Mouse (Mus musculus): Measurements from ENCODE around the gene Ccdc121. TPM values are rescaled to one million over a fixed set of nuclear protein-coding genes. Genes with fewer than 3 reads are reported as not detected.
A peak's percentile ranks its signal among the peaks of the same experiment; 100 is the strongest.

The Ccdc121 gene
- polyA plus RNA-seq (2016; fragmentation: Nextera tagmentation; extraction: Ambion mirVana) = 0.15 TPM in 1 of 2 replicates, not detected in the other

DNA sequence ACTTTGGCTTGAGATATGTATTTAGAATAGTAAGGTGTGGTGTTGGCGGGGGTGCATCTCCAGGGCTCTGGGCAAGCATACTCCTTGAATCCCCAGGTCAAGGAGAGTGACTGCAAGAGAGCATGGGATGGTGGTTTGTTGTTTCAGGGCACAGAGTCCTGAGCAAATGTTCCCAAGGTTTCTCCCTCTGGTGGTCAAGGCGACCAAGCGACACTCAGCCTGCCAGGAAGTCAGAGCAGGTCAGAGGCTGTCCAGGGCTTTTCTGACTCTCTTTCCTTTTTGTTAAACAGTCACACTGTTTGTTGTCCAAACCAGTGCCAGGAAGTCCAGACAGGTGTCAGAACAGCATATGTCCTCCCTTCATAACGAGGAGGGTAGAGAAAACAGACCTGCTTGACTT lies at the start of gene Ccdc121:
TSS of gene Ccdc121 (minus strand) at position 145 of the 400 bp plus-strand sequence.
- Histone ChIP-seq H3K9me3 (no peaks in the 10 kb centered on the region), H3K27me3 (no peaks in the 10 kb centered on the region), H3K36me3 (no peaks in the 10 kb centered on the region), H3K4me3 (replicated peaks) (no peak within 1 kb of the TSS), H3K27ac (no peak within 1 kb of the TSS), H3K4me2 (no peak within 1 kb of the TSS), H3K4me1 (replicated peaks) (peaks cover 4% of the 10 kb centered on the region; the same call in 1 of the 2 replicates), H3K9ac (replicated peaks) (no peak within 1 kb of the TSS)
- WGBS = 60% methylated on average over 4 of the region's 4 CpGs
- ATAC-seq (ENCODE audit: insufficient number of reproducible peaks, insufficient read depth, low FRiP score, low TSS enrichment, low read depth) = no peak

DNA sequence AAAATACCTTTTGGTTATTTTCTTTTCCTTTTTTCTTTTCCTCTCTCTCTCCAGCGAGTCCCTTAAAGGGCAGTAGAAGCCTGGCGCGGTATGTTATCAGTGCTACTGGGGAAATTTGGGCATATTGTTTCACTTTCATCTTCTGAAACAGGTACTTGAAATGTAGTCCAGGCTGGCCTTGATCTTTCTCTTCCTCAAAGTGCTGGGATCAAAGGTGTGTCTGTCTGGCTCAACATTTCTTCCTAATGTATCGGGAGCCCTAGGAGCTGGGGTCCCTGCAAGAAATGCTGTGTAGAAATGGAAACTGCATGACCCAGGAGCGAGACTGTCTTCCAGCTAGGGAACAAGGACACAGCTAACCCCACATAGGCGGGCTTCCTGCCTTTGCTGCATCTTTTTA lies 49.1 kb upstream of the Ccdc121 start:
- Histone ChIP-seq H3K9me3 (no peaks in the 10 kb centered on the region), H3K4me2 (no peak overlapping the region), H3K27ac (0 out of 2 replicates have a peak overlapping the region, but pooled peaks have one; percentile 4), H3K36me3 (no peaks in the 10 kb centered on the region), H3K9ac (replicated peaks) (no peak overlapping the region), H3K4me3 (replicated peaks) (no peak overlapping the region), H3K27me3 (0 out of 2 replicates have a peak, but pooled peaks cover 3% of the 10 kb centered on the region), H3K4me1 (replicated peaks) (peaks cover 36% of the 10 kb centered on the region)
- no peak for ATAC-seq (ENCODE audit: insufficient number of reproducible peaks, insufficient read depth, low FRiP score, low TSS enrichment, low read depth)
- WGBS = 57% methylated on average over 6 of the region's 6 CpGs

DNA sequence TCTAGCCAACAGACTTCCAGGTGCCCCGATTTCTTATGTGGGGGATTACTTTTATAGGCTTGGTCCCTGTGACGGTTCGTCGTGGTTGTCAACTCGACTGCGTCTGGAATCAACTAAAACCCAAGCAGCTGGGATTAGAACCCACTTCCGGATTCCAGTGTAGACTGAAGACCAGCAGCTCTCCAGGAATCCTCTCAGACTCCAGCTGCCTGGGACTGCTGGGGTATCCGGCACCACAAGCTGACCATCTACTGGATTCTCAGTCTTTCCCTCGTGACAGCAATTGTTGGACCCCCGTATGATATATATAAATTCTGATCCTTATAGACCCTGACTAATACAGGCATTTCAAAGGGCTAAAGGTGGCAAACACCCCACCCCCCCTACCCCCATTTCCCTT lies 48.4 kb upstream of the Ccdc121 start:
- Histone ChIP-seq H3K4me2 (peak overlapping the region; percentile 6; the same call in 1 of the 2 replicates), H3K4me3 (replicated peaks) (no peak overlapping the region), H3K36me3 (no peaks in the 10 kb centered on the region), H3K27me3 (0 out of 2 replicates have a peak, but pooled peaks cover 3% of the 10 kb centered on the region), H3K27ac (no peak overlapping the region), H3K4me1 (replicated peaks) (peaks cover 36% of the 10 kb centered on the region), H3K9me3 (no peaks in the 10 kb centered on the region), H3K9ac (replicated peaks) (no peak overlapping the region)
- no peak for ATAC-seq (ENCODE audit: insufficient number of reproducible peaks, insufficient read depth, low FRiP score, low TSS enrichment, low read depth)
- 35% methylated on average over 10 of the region's 10 CpGs for WGBS

- H3K9me3 ChIP-seq = no peaks in the 10 kb centered on the region
- H3K27ac ChIP-seq = no peak overlapping the region
- 84% methylated on average over 5 of the region's 5 CpGs for WGBS
- H3K4me2 ChIP-seq = no peak overlapping the region
- H3K4me1 ChIP-seq (replicated peaks) = peaks cover 25% of the 10 kb centered on the region
- ATAC-seq (ENCODE audit: insufficient number of reproducible peaks, insufficient read depth, low FRiP score, low TSS enrichment, low read depth) = no peak
- no peaks in the 10 kb centered on the region for H3K27me3 ChIP-seq
- H3K9ac ChIP-seq (replicated peaks) = no peak overlapping the region
- H3K4me3 ChIP-seq (replicated peaks) = no peak overlapping the region
- H3K36me3 ChIP-seq = no peaks in the 10 kb centered on the region
Measured at GRCm38 (mm10) chr1:181555475-181555874, 44.2 kb upstream of the Ccdc121 start.

GRCm38 (mm10) chr1:181552533-181553410 lies 41.5 kb upstream of the Ccdc121 start:
- Histone ChIP-seq H3K4me2 (no peak overlapping the region), H3K4me1 (replicated peaks) (peaks cover 15% of the 10 kb centered on the region), H3K27ac (no peak overlapping the region), H3K4me3 (replicated peaks) (no peak overlapping the region), H3K27me3 (no peaks in the 10 kb centered on the region), H3K9ac (replicated peaks) (no peak overlapping the region), H3K36me3 (no peaks in the 10 kb centered on the region), H3K9me3 (no peaks in the 10 kb centered on the region)
- ATAC-seq (ENCODE audit: insufficient number of reproducible peaks, insufficient read depth, low FRiP score, low TSS enrichment, low read depth) = no peak
- 36% methylated on average over 10 of the region's 10 CpGs for WGBS

- 66% methylated on average over 5 of the region's 5 CpGs for WGBS
- no peak for ATAC-seq (ENCODE audit: insufficient number of reproducible peaks, insufficient read depth, low FRiP score, low TSS enrichment, low read depth)
- Histone ChIP-seq H3K27me3 (0 out of 2 replicates have a peak, but pooled peaks cover 4% of the 10 kb centered on the region), H3K4me1 (replicated peaks) (peaks cover 10% of the 10 kb centered on the region), H3K9me3 (no peaks in the 10 kb centered on the region), H3K4me3 (replicated peaks) (no peak overlapping the region), H3K4me2 (no peak overlapping the region), H3K27ac (no peak overlapping the region), H3K9ac (replicated peaks) (no peak overlapping the region), H3K36me3 (no peaks in the 10 kb centered on the region)
Measured at GRCm38 (mm10) chr1:181550826-181551225, 39.6 kb upstream of the Ccdc121 start.

DNA sequence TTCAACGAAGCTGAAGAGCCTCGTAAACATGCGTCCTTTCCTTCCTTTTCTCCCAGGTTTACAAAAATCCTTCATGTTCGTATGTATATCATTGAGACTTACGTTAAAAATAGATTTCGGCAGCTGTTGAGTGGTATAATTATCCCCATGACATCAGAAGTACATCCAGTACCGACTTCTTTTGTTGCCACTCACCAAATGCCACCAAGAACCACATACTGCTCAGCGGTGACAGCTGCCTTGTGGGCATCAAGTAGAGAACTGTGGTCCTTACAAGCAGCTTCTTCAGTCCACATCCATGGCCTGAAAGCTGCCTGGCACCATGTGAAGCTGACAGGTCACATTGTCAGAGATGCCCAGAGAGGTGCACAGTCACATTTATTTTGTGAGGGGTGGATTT lies 38.7 kb upstream of the Ccdc121 start:
- Histone ChIP-seq H3K9ac (replicated peaks) (no peak overlapping the region), H3K4me3 (replicated peaks) (no peak overlapping the region), H3K4me2 (no peak overlapping the region), H3K9me3 (no peaks in the 10 kb centered on the region), H3K27ac (no peak overlapping the region), H3K4me1 (replicated peaks) (peaks cover 10% of the 10 kb centered on the region), H3K36me3 (no peaks in the 10 kb centered on the region), H3K27me3 (0 out of 2 replicates have a peak, but pooled peaks cover 4% of the 10 kb centered on the region)
- WGBS = 92% methylated on average over 8 of the region's 8 CpGs
- ATAC-seq (ENCODE audit: insufficient number of reproducible peaks, insufficient read depth, low FRiP score, low TSS enrichment, low read depth) = no peak

GRCm38 (mm10) chr1:181545044-181545772 lies 34.0 kb upstream of the Ccdc121 start:
- 29% methylated on average over 23 of the region's 23 CpGs for WGBS
- no peak overlapping the region for H3K4me3 ChIP-seq (replicated peaks)

DNA sequence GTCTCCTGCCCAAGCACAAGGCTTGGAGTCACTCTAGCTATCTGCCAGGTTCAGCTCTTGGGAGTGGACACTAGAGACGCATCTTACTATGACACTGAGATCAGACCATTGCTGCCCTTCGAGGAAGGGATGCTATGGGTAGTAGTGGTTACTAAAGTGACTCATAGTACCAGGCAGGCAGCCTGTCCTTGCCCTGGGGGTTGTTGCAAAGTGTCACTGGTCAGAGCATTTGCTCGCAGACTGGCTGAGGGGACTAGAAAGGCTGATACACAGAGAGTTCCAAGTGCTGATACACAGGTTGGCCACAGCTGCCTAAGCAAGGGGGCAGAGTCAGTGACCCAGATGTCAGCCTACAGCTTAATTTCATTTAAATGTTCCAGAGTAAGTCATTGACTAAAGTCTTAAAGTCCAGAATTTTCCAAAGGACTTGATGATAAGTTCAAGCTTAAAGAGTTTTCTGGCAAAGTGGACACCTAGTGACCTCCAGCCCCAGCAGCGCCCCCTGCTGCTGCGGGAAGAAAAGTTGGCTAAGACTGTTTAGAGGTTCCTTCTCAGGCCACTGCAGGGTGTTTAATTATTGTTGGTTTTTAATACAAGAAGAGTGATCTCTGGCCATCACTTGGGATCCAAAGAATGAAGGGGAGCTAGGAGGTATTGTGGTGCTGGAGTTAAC lies 32.6 kb upstream of the Ccdc121 start:
- Histone ChIP-seq H3K4me1 (replicated peaks) (peaks cover 13% of the 10 kb centered on the region), H3K4me3 (replicated peaks) (no peak overlapping the region), H3K4me2 (no peak overlapping the region), H3K27me3 (peaks cover 16% of the 10 kb centered on the region), H3K9me3 (no peaks in the 10 kb centered on the region), H3K9ac (replicated peaks) (no peak overlapping the region), H3K27ac (no peak overlapping the region), H3K36me3 (no peaks in the 10 kb centered on the region)
- no peak for ATAC-seq (ENCODE audit: insufficient number of reproducible peaks, insufficient read depth, low FRiP score, low TSS enrichment, low read depth)
- WGBS = 70% methylated on average over 5 of the region's 5 CpGs

More at GRCm38 (mm10) chr1:181545044-181545772, 34.0 kb upstream of the Ccdc121 start:
- H3K27me3 ChIP-seq = peaks cover 15% of the 10 kb centered on the region
- peaks cover 7% of the 10 kb centered on the region for H3K4me1 ChIP-seq (replicated peaks)
- H3K9ac ChIP-seq (replicated peaks) = no peak overlapping the region
- no peaks in the 10 kb centered on the region for H3K36me3 ChIP-seq
- H3K27ac ChIP-seq = no peak overlapping the region
- H3K4me2 ChIP-seq = peak overlapping the region; percentile 42
- H3K9me3 ChIP-seq = no peaks in the 10 kb centered on the region
- ATAC-seq (ENCODE audit: insufficient number of reproducible peaks, insufficient read depth, low FRiP score, low TSS enrichment, low read depth) = no peak

DNA sequence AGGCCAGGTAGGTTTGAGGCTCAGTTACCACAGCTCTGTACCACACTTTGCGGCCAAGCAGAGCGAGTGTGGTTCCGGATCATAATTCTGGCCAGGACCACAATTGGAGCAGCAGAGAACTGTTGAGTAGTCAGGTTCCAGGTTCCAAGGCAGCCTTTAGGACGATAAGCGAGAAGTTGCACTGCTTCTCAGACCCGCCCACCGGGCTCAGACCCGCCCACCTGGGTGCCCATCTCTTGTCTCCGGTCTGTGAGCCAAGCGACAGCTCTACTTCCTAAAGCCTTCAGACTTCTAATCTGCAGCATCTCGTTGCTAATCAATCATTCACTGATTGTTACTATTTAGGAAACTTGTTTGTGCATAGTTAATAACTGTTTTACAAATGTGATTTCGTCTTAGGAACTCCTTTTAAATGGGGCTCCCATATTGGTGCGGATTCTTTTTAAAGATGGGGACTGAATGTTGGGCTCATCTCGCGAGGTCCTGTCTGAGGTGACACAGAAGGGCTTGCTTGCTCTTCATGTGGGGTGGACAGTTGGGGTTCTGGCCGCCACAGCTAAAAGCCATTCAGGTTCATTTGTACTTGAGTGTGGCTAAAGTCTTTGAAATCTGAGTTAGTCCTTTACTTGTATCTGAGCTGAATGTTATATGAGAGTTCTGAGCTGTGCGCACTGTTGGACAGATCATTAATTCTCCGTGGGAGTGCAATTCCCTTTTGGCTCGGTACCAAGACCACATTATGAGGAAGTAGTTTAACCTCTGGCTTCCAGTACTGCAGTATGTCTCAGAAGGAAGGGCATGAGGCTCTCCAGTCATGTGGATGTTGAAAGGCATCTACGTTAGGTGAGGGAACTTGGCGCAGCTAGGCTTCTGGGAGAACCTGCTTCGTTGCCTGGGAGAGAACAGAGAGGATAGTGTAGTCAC lies 28.9 kb upstream of the Ccdc121 start:
- no peak overlapping the region for H3K27ac ChIP-seq

More for the DNA sequence above, 28.9 kb upstream of the Ccdc121 start:
- Histone ChIP-seq H3K4me3 (replicated peaks) (no peak overlapping the region), H3K36me3 (no peaks in the 10 kb centered on the region), H3K4me2 (no peak overlapping the region), H3K9ac (replicated peaks) (no peak overlapping the region), H3K27me3 (peaks cover 18% of the 10 kb centered on the region), H3K9me3 (no peaks in the 10 kb centered on the region), H3K4me1 (replicated peaks) (peaks cover 24% of the 10 kb centered on the region)
- 56% methylated on average over 22 of the region's 22 CpGs for WGBS
- peak; percentile 21 for ATAC-seq (ENCODE audit: insufficient number of reproducible peaks, insufficient read depth, low FRiP score, low TSS enrichment, low read depth)

All from limb, embryonic 12.5 days (tissue).